Mouse (Mus musculus) left cerebral cortex, postnatal 14 days (tissue): ENCODE results near the gene Lrrc75b. TPM values are rescaled to one million over a fixed set of nuclear protein-coding genes. Genes with fewer than 3 reads are reported as not detected.
"Not testable (repeated sequence)": the region's sequence is repeated elsewhere in the genome, so short reads cannot be mapped to it uniquely, and the experiment has no call there.

Source experiments
- DNase-seq, 2 experiments: peaks; one replicate each; pipeline ENCODE4 v3.0.0; 2021 to 2022; ENCODE audit warnings: low spot score in 2 of 2, mixed read lengths in 1 of 2
- intact Hi-C: fragments of 180-260 bp; cut with DNase I; formaldehyde crosslinking; loops from one replicate; pipeline ENCODE4 v1.15.1; 2025
- total RNA-seq, 2 experiments: library from RNA; stranded (reverse); gene quantifications; 2 replicates each; pipeline ENCODE4 v1.2.3; 2021

The Lrrc75b gene
- total RNA-seq, 2 experiments from 2014 or later = 10.0 to 11.4 TPM

- intact Hi-C loops = no loop called here
- no peak for DNase-seq
Measured at GRCm38 (mm10) chr10:75512796-75513195, 47.3 kb downstream of the Lrrc75b start.

GRCm38 (mm10) chr10:75511897-75512296 is 48.2 kb downstream of the Lrrc75b start:
- intact Hi-C loops = no loop called here
- no peak for DNase-seq

- intact Hi-C loops = no loop called here
- no peak for DNase-seq
Measured at GRCm38 (mm10) chr10:75511060-75511459, 49.1 kb downstream of the Lrrc75b start.

GRCm38 (mm10) chr10:75510446-75510845 is 49.7 kb downstream of the Lrrc75b start:
- no peak for DNase-seq
- intact Hi-C loops = no loop called here

- intact Hi-C loops, DNase-seq: not testable (repeated sequence)
Measured at GRCm38 (mm10) chr10:75505928-75506327, 54.2 kb downstream of the Lrrc75b start.

- intact Hi-C loops = no loop called here
- no peak for DNase-seq
Measured at GRCm38 (mm10) chr10:75505130-75505495, 55.0 kb downstream of the Lrrc75b start.

GRCm38 (mm10) chr10:75504234-75505129 is 55.6 kb downstream of the Lrrc75b start:
- intact Hi-C loops = no loop called here
- no peak for DNase-seq

GRCm38 (mm10) chr10:75503692-75504091 is 56.4 kb downstream of the Lrrc75b start:
- no peak for DNase-seq
- intact Hi-C loops = no loop called here

GRCm38 (mm10) chr10:75501641-75502040 is 58.5 kb downstream of the Lrrc75b start:
- intact Hi-C loops = no loop called here
- no peak for DNase-seq

- no peak for DNase-seq
- intact Hi-C loops = no loop called here
Measured at GRCm38 (mm10) chr10:75500345-75500744, 59.8 kb downstream of the Lrrc75b start.

Other genes starting within 250 kb of the Lrrc75b start
- gene Adora2a, start 243.5 kb downstream of the Lrrc75b start, total RNA-seq = 10 to 100 TPM; 10.3 to 15.4 TPM
- gene Upb1, start 159.2 kb downstream of the Lrrc75b start, total RNA-seq = under 1 TPM; 0.55 to 0.66 TPM
- 10 to 100 TPM; 78.1 to 84.3 TPM for gene Snrpd3, start 42.8 kb downstream of the Lrrc75b start, total RNA-seq
- gene Gucd1, start 42.4 kb downstream of the Lrrc75b start, total RNA-seq = 10 to 100 TPM; 20.6 to 23.1 TPM
- gene Ggt1, start 1.3 kb upstream of the Lrrc75b start, total RNA-seq = 1 to 10 TPM; 1.5 to 1.6 TPM
- gene Ggt5, start 29.0 kb upstream of the Lrrc75b start, total RNA-seq = 1 to 10 TPM; 4.4 to 4.5 TPM
- gene Susd2, start 83.7 kb upstream of the Lrrc75b start, total RNA-seq = 1 to 10 TPM; 4.3 to 4.8 TPM
- gene Cabin1, start 204.0 kb upstream of the Lrrc75b start, total RNA-seq = 10 to 100 TPM; 79.8 to 82.9 TPM
- gene Ddt, start 213.1 kb upstream of the Lrrc75b start, total RNA-seq = 10 to 100 TPM; 32.8 to 40.5 TPM
- not detected for gene Gm20441, start 220.6 kb upstream of the Lrrc75b start, total RNA-seq
- gene Gstt3, start 221.1 kb upstream of the Lrrc75b start, total RNA-seq = 1 to 10 TPM; 1.5 to 1.7 TPM
- gene Gstt1, start 238.3 kb upstream of the Lrrc75b start, total RNA-seq = 1 to 10 TPM; 3.0 to 4.7 TPM